Mouse (Mus musculus) T-helper 17 cell (primary cell): ENCODE data around the gene Nufip2.
"Not testable (repeated sequence)": the region's sequence is repeated elsewhere in the genome, so short reads cannot be mapped to it uniquely, and the experiment has no call there.

Source experiments
- in situ Hi-C, 2 experiments: fragments of 300-600 bp; cut with MboI, MseI; formaldehyde crosslinking; loops; 1 replicate in 1 of 2; 2 replicates in 1 of 2; pipeline ENCODE4 v1.15.1; 2025; ENCODE audit warnings: high pct_unique_total_duplicates in 2 of 2

The Nufip2 gene

DNA sequence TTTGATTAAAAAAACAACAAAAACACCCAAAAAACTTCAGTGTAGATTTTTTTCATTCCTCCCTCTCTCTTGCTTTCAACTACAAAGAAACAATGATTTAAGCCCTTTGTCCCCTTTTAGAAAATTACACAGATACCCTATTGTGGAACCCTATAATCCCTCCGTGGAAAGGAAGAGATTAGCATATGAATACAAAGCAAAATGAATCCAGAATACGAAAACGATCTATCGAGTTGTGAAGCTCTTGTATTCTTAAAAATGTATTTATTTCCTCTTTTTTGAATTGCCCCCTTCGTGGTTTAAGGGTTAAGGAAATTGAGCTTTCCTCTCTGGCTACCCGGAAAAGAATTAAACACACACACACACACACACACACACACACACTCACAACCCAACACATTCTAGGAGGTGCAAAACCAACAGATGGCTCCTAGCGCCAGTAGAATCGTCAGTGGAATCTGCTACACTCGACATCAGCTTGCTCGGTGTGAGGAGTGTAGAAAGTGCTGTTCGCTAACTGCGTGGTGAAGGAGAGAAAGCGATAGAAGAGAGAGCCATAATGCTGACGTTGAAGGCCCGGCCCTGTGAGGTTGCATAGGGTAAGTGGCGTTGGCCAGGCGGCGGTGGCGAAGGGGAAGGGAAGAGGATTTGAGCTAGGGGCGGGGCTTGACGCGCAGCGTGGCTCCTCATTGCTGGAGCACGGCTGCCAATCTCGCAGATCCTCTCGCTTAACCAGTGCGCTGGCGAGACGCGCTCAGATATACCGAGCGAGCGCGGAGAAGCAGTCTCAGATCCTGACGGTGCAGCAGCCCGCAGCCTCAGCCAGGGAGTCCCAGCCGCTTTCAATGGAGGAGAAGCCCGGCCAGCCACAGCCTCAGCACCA lies at the start of gene Nufip2:
Gene Nufip2, plus strand, starts transcription at position 773 of the 883 bp plus-strand sequence.
- in situ Hi-C loops, result no loop called here

DNA sequence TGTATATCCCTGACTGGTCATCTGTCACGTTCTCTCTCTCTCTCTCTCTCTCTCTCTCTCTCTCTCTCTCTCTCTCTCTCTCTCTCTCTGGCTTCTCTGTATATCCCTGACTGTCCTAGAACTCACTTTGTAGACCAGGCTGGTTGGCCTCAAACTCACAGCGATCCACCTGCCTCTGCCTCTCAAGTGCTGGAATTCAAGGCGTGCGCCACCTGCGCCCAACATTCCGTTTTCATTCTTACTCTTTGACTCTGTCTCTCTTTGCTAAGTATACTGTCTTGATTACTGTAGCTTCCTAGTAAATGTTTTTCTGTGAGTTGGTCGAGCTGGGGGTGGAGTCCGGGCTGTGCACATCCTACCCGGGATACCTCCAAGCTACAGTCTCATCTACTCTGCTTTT lies 44.6 kb upstream of the Nufip2 start:
- in situ Hi-C loops, result no loop called here

DNA sequence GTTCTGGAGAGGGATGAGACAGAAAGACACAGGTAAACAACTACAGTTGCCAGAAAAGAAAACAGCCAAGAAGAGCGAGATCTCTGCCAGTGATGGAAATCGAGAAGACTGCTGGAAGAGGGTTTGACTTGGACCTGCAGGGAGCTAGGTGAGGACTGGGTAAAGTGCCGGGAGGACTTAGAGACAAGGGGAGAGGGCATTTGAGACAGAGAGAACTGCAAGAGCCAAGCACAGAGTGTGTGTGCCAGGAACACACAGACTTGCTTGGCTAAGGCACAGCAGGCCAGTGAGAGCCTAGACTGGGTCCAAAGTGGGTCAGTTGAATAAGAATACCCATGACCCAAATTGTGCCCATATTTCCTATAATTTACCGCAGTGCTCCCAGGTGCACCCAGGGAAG lies 40.5 kb upstream of the Nufip2 start:
- in situ Hi-C loops, result no loop called here

DNA sequence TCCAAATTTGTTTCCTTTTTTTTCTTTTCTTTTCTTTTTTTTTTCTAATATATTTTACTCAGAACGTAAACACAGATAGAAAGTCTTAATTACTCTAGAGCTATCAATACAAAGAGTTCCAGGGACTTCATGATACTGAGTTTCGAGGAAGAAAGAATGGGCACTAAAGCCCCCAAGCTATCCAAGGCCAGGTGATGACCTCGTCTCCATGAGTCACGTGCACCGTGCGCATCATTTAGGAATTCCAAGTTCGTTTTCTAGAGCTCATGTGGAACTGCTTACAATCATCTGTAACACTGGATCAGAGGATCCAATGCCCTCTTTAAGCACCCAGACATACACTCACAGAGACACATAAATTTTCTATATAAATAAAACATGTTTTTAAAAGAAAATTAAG lies 37.1 kb upstream of the Nufip2 start:
- in situ Hi-C loops, result no loop called here

DNA sequence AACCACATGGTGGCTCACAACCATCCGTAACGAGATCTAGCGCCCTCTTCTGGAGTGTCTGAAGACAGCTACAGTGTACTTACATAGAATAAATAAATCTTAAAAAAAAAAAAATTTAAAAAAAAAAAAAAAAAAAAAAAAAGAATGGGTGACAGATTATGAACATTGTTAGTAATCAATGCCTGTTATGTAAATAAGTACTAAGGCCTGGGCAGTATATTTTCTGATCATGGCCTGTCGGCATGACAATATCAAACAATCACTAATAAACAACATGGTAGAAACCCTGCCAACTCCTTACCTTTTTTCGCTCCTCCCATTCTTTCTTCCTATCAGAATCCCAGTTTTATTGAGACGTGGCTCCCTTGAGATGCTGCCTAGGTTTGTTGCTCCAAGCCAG lies 33.5 kb upstream of the Nufip2 start:
- in situ Hi-C loops, result no loop called here

DNA sequence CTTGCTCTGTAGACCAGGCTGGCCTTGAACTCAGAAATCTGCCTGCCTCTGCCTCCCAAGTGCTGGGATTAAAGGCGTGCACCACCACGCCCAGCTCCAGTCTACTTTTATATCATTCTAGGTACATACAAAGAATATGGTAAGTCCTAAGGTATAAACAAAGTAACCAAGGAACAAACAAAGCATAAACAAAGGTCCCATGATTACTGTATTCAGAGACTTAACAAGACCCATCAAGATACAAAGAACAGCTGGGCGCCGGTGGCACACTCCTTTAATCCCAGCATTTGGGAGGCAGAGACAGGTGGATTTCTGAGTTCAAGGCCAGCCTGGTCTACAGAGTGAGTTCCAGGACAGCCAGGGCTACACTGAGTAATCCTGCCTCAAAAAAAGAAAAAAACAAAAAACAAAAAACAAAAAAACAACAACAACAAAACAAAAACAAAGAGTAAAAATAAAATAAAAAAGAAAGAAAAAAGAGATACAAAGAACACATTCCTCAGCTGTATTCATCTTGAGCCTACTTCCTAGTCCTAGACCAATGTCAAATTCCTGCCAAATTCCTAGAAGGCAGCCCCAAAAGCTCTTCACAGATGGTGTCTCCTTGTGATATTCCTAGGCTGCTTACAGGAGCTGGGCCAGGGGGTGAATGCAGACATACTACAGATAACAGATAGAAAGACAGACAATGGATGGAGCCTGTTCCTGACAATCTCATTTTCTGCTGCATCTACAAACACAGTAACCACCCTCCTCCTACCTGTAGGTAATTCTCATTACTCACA lies 32.4 kb upstream of the Nufip2 start:
- in situ Hi-C loops, result not testable (repeated sequence)

DNA sequence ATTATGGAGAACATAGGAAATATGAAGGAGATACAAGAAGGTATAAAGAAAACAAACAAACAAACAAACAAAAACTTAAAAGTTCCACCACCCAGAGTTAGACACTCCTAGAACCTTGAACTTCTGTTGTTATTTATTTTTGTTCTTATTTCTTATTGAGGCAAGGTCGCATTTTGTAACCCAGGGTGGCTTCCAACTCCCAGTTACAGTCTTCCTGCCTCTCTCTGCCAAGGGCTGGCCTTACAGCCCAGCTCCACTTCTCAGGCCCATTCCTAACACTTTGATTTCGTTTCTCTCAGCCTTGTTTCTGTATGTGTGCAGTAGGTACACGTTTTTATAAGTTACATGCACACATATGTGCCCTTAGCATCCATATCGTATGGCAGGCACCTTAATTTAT lies 26.0 kb upstream of the Nufip2 start:
- in situ Hi-C loops, result loop anchor here in 1 of 2 experiments (5.0 kb wide), 2 partner anchors 67 to 297 kb away; partner anchors contain the start of gene Cryba1

DNA sequence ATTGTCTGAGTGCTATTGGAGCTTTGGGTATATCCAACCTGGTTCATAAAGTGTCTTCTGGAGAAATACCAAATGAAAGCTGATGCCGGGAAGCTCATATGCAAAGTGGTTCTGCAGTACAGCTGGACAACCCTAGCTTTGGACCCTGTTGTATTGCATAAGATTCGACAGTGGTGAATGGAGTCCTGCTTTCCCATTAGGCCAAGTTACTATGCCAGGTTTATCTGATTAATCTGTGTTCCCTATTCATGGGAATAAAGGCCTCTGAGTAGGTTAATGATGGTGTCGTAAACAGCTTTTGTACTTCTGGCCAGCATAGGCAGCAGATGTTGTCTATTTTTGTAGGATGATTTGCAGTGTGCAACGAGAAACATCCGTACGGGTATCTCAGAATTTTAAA lies 22.3 kb upstream of the Nufip2 start:
- in situ Hi-C loops, result no loop called here

DNA sequence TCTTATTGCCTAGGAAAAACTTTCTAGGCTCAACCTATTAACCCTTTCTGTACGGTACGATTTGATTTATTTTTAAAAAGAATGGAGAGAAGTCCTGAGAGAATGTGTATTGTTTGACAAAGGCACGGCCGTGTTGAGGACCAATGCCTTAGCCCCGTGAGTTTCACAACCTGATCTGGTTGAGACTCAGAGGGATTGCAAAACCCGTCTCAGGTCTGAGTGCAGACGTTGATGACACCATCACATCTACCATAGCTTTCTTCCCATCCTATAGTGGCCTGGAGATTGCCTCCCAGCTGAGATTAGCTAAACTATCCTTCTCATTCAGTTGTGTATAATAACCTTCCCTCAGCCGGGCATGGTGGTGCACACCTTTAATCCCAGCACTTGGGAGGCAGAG lies 21.9 kb upstream of the Nufip2 start:
- in situ Hi-C loops, result no loop called here

DNA sequence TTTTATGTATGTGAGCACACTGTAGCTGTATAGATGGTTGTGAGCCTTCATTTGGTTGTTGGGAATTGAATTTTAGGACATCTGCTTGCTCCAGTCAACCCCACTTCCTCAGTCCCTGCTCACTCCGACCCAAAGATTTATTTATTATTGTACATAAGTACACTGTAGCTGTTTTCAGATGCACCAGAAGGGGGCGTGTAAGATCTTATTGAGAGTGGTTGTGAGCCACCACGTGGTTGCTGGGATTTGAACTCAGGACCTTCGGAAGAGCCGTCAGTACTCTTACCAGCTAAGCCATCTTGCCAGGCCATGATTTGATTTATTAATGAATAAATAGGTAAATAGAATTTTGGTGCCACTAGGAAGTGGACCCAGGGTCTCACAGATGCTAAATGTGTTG lies 20.6 kb upstream of the Nufip2 start:
- in situ Hi-C loops, result not testable (repeated sequence)

DNA sequence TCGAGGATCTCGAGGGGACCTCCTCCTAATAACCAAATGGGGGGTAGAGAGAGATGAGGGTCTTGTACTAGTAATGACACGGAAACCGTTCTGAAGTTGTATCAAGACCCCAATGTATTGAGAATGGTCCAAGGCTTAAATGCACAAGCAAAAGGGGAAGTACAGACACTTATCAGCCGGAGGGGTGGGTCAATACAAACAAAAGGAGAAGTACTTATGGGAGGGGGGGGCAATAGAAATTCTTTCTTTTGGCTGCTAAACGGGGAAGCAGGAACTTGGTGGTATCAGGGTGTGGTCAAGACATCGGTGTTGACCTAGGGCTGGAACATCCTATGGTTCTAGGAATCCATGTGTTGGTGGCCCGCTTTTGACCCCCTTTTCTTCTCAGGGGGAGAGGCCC lies 19.2 kb upstream of the Nufip2 start:
- in situ Hi-C loops, result not testable (repeated sequence)

DNA sequence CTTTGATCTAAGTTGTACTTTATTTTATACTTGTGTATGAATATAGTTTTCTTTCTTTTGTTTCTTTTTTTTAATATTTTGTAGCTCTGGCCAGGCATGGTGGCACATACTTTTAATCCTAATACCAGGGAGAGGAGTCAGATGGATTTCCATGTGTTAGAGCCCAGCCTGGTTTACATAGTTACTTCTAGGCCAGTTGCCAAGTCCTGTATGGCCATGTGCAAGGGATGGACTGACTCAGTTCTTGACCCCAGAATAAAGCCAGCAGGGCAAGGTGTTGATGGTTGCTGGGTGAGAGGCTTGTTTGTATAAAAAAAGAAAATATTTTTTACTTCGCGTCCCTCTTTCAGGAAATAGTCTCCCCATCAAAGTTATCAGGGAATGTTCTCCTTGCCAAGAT lies 13.2 kb upstream of the Nufip2 start:
- in situ Hi-C loops, result no loop called here

DNA sequence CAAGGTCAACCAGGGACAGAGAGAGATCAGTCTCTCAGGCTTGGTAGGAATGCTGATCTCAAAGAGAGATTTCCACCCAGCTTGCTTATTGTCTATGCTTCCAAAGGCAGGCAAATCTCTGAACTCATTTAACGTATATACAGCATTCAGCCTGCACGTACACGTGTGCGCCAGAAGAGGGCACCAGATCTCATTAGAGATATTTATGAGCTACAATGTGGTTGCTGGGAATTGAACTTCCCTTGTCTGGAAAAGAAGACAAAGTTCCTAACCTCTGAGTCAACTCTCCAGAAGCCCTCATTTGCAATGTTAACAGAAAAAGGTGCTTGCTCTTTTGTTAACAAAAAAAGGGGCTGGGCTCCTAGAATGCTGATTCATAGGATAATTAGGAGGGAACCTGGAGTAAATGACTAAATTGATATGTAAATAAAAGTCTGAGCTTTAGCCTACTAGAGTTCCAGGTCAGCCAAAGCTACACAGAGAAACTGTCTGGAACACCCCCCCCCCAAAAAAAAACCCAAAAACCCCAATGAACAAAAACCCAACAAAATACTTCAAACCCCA lies 12.4 kb upstream of the Nufip2 start:
- in situ Hi-C loops, result no loop called here

DNA sequence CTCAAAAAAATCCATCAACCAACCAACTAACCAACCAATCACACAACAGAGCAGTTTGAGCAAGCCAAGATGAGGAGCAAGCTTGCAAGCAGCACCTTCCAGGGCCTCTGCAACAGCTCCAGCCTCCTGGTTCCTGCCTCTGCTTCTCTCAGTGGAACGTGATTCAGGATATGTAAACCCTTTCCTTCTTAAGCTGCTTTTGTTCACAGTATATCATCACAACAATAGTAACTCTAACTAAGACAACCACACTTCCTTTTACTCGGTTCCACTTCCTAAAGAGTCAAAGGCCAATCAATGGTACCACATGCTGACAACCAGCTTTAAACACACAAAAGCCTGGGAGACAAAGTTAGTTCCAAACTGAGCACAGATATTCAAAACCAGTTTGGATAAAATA lies 5.9 kb upstream of the Nufip2 start:
- in situ Hi-C loops, result no loop called here

DNA sequence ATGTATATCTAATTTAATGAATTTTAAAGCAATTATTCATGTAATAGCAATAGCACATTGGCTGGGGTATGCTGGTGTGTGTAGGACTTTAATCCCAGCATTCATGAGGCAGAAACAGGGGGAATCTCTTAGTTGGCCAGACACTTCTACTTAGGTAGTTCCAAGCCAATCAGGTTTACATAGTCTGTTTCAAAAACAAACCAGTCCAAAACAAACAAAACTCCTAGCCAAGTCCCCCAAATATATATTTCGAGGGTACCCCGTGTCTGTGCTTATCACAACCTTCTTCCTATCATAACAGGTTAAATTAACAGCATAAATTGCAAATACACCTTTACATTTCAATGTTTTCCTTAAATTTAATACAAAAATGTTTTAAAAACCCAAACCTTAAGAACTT lies 1.1 kb upstream of the Nufip2 start:
- in situ Hi-C loops, result no loop called here

DNA sequence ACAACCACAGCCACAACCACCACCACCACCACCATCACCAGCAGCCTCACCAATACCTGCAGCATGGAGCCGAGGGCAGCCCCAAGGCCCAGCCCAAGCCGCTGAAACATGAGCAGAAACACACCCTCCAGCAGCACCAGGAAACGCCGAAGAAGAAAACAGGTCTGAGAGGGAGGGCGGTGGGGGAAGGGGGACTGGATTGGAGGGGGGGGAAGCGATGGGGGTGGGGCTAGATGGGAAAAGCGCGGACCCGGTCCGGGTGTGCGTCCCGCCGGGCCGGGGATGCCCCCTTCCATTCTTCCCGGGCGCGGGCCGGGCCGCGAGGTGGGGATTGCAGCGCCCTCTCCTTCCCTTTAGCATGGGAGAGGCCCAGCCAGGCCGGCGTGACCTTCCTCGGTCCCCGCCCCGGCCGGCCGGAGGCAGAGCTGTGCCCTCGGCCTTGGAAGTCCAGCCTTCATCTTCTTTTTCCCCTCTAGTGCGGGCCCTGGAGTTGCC lies 438 bp downstream of the Nufip2 start:
- in situ Hi-C loops, result no loop called here

DNA sequence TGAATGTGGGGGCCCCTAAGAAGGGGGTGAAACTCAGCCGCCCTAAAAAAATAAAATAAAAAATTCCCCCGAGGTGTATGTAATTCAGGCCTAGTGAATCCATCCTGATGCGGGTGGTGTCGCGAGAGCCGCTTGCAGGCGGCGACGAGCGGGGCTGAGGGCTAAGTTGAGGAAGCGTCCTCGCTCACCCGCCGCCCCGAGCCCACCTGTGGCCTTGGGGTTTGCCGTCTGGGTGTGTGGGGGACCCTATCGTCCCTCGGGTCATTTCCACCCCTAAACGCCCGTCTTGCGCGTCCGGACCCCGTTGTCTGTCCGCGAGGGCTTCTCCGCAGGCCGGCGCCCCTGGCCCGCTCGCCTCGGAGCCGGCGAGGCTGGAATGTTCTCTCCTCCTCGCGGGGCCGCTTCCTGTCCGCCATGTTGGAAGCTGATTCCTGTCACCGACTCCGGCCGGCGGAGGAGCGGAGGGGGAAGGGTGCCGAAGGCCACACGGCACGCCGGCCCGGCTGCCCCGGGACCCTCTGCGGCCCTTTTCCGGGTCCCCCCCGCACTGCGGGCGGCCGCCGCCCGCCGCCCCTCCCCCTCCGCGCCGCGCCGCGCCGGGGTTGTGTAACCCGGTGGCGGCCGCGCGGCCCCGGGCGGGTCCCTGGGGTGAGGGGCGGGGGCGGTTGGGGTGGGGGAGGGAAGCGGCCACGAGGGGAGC lies 1.0 kb downstream of the Nufip2 start:
- in situ Hi-C loops, result no loop called here

DNA sequence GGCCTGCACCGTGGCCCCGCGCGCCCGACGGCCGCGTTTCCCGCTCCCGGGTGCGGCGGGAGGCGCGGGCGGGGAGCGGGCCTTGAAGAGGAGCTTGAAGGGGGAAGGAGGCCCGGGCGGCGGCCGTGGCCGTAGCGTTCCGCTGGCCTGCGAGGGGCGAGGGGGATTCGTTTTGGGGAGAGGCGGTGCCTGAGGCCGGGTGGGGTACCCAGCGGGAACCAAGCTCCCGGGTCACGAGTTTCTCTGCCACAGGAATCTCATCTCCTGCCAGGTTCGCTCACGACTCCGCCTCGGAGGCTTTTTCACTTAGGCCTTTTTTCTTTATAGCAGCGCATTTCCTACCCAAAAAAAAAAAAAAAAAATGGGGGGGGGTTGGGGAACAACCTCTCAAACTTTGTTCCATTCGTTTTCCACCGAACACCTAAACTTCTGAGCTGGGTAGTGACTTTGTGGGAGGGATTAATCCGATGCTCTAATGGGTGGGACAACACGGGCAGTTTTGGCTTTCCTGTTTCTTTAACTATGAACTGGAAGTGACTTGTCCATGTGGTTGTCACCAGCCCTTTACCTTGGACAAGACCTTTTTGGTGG lies 1.7 kb downstream of the Nufip2 start:
- in situ Hi-C loops, result no loop called here

DNA sequence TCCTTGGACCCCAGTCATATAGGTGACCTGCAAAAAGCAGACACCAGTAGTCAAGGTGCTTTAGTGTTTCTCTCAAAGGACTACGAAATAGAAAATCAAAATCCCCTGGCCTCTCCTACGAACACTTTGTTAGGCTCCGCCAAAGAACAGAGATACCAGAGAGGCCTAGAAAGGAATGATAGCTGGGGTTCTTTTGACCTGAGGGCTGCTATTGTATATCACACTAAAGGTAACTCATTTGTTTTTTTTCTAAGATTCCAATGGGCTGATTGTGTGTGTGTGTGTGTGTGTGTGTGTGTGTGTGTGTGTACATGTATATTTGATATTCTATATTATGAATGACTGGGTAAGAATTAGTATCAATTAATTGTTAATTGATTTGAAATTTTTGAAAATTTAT lies 7.1 kb downstream of the Nufip2 start:
- in situ Hi-C loops, result no loop called here

DNA sequence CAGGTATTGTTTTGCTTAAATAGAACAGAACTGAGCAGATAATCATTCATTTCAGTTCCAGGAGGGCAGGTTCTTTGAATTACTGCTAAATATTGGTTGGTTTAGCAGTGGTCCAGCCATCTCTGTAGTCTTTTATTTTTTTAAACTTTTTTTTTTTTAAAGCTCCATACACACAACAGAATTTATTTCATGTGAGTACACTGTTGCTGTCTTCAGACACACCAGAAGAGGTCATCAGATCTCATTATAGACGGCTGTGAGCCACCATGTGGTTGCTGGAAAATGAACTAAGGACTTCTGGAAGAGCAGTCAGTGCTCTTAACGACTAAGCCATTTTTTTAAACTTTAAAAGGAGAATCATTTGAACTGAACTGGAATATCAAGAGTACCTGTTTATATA lies 11.3 kb downstream of the Nufip2 start:
- in situ Hi-C loops, result no loop called here

DNA sequence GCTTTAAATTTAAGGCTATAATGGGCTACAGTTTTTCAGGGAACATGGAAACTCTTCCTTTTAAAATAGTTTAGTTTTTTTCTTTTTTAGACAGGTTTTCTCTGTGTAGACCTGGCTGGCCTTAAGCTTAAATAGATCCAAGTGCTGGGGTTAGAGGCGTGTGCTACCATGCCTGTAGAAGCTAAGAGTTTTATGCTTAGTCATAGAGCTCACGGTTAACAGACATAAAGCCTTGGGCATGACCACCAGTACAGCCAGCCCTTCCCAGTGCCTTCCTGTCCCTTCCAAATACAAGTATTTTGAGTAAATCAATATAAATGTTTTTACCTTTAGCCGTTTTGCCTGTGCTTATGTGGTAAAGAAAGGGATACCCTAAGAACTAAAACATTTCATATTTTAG lies 20.0 kb downstream of the Nufip2 start:
- in situ Hi-C loops, result no loop called here
